Mouse (Mus musculus): Measurements from ENCODE around the gene Lig1.
"Not testable (repeated sequence)": the region's sequence is repeated elsewhere in the genome, so short reads cannot be mapped to it uniquely, and the experiment has no call there.

Lig1 gene

DNA sequence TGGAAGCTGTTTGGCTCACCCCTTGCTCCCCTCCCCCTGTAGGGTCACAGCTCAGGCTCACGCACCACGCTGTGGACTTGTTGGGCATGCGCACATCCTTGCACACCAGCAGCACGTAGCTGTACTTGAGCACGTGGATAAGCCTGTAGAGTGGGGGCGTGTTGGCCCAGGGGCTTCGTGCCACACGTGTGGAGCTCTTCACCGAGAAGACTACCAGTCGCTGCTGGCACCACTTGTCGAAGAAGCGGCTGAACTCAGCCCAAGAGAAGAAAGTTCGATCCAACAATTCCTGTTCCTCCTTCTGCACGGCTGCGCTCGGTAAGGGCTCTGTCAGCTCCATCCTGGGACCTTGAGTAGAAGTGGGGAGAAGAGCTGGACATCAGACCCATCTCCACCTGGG lies at the start of gene Lig1:
Lig1 (plus strand) TSS at position 203 of the 400 bp plus-strand sequence.
- no peak for DNase-seq

DNA sequence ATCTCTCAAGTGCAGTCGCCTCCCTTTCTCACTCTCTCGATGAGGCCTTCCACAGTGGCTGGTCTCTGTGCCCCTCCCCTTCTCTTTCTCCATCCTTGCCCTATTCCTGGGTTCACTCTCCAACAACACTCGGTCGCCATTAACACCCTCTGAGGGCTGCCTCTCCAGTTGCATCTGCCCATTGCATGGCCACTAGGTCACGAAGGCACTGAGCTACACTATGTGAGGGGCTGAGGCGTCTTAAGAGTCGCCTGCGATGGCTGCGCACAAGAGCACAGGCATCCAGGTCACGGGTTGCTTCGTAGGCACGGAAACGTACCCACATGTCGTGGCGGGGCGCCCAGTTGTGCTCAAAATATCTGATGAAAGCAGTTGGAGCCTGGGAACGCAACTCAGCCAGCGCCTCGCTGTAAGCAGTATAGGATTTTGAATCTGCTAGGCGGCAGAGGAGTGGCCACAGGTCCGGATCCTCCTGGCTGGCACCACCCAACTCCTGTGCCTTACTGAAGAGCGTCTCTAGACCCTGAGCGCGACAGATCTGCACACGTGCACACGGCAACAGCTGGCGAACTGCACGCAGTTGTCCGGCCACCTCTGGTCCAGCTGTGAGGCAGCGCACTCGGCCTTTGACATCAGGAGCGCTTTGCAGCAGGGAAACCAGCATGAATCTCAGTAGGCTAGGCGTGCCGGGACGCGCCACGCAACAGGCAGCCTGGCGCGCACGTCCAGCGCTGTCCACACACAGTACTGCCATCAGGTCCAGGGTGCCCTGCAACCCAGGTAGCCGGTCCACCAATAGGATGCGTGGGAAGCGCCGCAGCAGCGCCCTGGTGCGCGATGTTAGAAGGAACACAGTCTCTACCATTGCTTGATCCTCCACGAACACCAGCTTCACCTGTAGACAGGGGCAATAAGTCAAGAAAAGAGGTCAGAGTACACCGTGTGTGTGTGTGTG lies 16.1 kb upstream of the Lig1 start:
- DNase-seq = peak; percentile 2

GRCm38 (mm10) chr7:13263851-13264250 lies 13.2 kb upstream of the Lig1 start:
- no peak for DNase-seq

- DNase-seq = no peak
These were observed 12.7 kb upstream of the Lig1 start for GRCm38 (mm10) chr7:13264396-13264795.

- no peak for DNase-seq
These were observed 8.3 kb upstream of the Lig1 start for GRCm38 (mm10) chr7:13268749-13269260.

GRCm38 (mm10) chr7:13269394-13269793 lies 7.7 kb upstream of the Lig1 start:
- DNase-seq = no peak

DNA sequence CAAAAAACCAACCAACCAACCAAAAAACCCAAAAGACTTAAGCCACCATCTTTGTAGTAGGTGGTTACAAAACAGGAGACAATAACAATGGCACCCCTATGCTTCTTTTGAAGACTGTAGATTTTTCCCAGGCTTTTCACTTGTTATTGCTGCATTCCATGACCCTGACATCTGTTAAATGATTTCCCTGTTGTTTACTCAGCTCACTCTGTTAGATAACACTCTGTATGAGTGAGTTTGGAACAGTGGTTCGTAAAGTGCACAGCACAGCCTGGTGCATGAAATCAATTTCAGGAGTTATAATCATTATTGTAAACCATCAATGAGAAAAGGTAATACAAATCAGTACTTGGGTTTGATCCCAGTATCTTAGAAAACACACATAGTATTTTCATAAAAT lies 5.4 kb upstream of the Lig1 start:
- no peak for DNase-seq

GRCm38 (mm10) chr7:13277833-13278232 lies 750 bp downstream of the Lig1 start:
- DNase-seq = no peak

- peak; percentile 96 for DNase-seq
These were observed 1.3 kb downstream of the Lig1 start, which contains the start of gene Zswim9 for GRCm38 (mm10) chr7:13278308-13278891. Gene Zswim9, minus strand, starts transcription at chr7:13278721.

GRCm38 (mm10) chr7:13278957-13279356 lies 1.9 kb downstream of the Lig1 start:
- not testable (repeated sequence) for DNase-seq

- DNase-seq = peak; percentile 61
These were observed 11.5 kb downstream of the Lig1 start for GRCm38 (mm10) chr7:13288621-13289020.

GRCm38 (mm10) chr7:13290041-13290675 lies 13.1 kb downstream of the Lig1 start:
- no peak for DNase-seq

- no peak for DNase-seq
These were observed 14.3 kb downstream of the Lig1 start for GRCm38 (mm10) chr7:13291370-13291769.

GRCm38 (mm10) chr7:13293878-13294855 lies 17.1 kb downstream of the Lig1 start:
- no peak for DNase-seq

GRCm38 (mm10) chr7:13295256-13295655 lies 18.2 kb downstream of the Lig1 start:
- DNase-seq = no peak

GRCm38 (mm10) chr7:13297636-13298035 lies 20.6 kb downstream of the Lig1 start:
- DNase-seq = no peak

DNA sequence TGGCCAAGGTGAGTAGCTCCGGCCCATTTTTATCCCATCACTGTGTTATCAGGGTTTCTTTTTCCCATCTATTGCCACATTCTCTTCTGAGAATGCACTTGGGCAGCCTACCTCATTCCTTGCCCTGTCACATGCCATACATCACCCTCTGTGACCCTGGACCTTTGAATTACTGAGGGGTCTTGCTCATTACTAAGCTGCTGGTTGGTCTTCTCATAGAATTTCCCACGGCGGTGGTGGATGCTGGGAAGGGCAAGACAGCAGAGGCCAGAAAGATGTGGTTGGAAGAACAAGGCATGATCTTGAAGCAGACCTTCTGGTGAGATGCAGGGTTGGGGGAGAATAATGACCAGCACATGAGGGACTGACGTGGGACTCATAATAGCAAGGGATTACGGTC lies 21.7 kb downstream of the Lig1 start:
- no peak for DNase-seq

- no peak for DNase-seq
These were observed 24.6 kb downstream of the Lig1 start for GRCm38 (mm10) chr7:13301643-13302042.

DNA sequence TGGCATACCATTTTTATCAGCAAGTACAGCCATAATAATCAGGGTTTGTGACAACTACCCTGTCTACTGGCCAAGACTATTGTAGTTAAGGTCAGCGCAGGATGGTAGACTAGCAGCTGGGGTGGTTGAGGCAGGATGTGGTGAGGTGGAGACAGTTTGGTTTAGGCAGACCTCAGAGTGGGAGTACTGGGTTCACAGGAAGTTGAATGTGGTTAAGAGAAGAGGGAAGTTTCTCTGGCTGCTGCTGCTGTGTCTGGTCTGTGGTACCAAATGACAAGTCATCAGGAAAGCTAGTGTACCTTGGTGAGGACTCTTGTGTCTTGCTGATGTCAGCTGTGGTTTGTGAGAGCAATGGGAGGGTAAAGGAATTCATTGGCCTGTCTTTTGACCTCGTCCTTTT lies 25.7 kb downstream of the Lig1 start:
- DNase-seq = no peak

GRCm38 (mm10) chr7:13303372-13303771 lies 26.3 kb downstream of the Lig1 start:
- DNase-seq = no peak

- DNase-seq = no peak
These were observed 32.3 kb downstream of the Lig1 start for GRCm38 (mm10) chr7:13309407-13309806.
